Mouse (Mus musculus): ENCODE measurements at regions not wholly inside any gene's neighbourhood (a gene's known extent, or its start where the extent isn't known, plus 50 kb on each side); places are given as distances from the start of the nearest gene placed in this dataset.

DNA sequence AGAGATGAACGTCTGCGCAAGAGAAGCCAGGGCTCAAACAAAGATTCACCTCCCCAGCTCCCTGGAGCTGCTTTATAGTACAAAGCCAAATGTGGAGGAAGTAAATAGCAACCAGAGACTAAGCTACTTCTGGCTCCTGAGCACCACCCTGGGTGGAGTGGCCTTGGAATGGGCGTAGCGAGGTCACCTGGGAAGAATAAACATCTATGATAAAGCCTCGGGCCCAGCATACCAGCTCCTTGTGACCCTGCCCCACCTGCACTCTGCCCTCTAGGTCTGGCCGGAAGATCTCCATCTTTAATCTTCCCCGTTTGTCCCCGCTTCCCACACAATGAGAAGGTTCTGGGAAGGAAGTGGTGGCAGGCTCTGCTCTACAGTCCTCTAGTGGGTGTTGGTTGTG lies 61.0 kb upstream of the Ptpn3 start:
- no peak for ATAC-seq

DNA sequence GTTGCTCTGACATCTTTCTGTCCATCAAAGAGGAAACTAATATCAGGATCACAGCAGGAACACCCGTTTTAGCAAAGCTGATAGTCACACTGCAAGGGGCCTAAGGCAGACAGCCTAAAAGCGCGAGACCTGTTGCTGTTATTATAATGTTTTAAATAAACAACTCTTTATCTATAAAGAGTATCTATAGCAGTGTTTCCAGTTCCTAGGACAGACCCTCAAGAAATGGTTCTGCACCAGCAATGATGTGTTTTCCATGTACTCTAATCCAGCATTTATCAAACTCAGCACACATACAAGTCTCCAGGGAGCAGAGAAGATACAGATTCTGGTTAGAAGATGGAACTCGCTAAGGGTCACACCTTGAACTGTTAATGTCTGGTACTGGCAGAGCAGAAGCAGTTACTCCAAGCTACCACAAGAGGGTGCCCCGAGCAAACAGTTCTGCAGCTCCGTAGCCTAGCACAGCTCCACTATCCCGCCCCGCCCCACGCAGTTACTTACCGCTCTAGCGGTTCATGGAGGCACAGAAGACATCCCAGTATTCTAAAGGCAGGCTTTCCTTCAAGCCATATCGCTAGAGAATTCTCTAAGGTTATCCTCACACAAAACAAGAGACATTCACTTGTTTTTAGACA lies 64.2 kb upstream of the Palm2 start:
- peak; percentile 64 for ATAC-seq

GRCm38 (mm10) chr4:57377872-57378271 lies 56.2 kb upstream of the Palm2 start:
- ATAC-seq = no peak

DNA sequence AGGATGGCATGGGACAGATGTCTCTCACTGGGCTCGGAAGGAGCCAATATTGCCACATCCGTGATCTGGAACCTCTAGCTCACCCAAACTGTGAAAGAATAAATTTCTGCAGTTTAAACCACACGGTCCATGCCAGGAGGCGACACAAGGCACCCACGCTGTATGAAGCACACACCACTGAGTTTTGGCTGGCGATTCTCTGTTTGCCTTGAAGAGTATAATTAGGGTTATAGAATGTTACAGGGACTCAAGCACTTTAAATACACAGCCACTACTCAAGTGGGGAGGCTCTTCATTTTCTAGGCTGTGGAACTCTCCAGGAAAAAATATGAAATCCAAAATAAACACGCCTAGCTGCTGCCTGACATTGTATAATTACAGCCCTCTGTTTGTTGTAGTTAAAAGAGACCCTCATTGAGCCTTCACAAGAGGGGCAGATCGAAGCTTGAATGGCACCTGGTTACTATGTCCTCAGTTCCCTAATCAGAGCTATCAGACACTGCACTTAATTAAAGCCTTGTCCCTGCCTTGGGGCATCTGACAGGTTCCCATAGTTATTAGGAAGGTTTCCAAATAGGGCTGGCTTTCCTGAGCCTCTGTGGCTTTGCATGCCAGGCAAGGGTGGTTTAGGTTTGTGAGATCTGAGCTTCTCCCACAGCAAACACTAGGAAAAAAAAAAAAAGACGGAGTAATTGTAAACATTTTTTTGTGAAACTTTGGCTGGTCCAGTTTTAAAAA lies 53.8 kb upstream of the Palm2 start:
- ATAC-seq = no peak

- no peak for ATAC-seq
Measured at GRCm38 (mm10) chr4:57381306-57381705, 52.7 kb upstream of the Palm2 start.
